Comparison of ENCODE assay signal across 8 mouse cellular contexts in genomic region chr6:128799896-128800270, GRCm38 (mm10). TPM values are rescaled to one million over a fixed set of nuclear protein-coding genes. Genes with fewer than 3 reads are reported as not detected.
A peak's percentile ranks its signal among the peaks of the same experiment; 100 is the strongest.
DNase-seq lines count a peak whose midpoint lies in the region; ATAC-seq and TF ChIP-seq lines count a peak whose summit lies in the region.

No protein-coding gene starts in this region.

- no peaks in the 10 kb centered on the region for H3K27me3 ChIP-seq in kidney, postnatal 0 days (ENCODE audit: insufficient read depth, low read length)
- no peaks in the 10 kb centered on the region for H3K27me3 ChIP-seq in hindbrain, postnatal 0 days (ENCODE audit: insufficient read depth, low read length)

- intact Hi-C loops in gastrocnemius, postnatal 36 days (cut with DNase I) = no loop called here

- DNase-seq in kidney, postnatal 0 days (ENCODE audit: low spot score) = no peak
- DNase-seq in kidney, postnatal 14 days = no peak
- peak; percentile 14 for DNase-seq in hindbrain, postnatal 0 days (ENCODE audit: low spot score)
- peak; percentile 48 for DNase-seq in neural tube, embryonic 10.5 days (ENCODE audit: extremely low spot score, low spot score)
- no peak for DNase-seq in gastrocnemius, postnatal 36 days
- DNase-seq in kidney, adult 9 months = no peak
- DNase-seq in layer of hippocampus, adult 9-11 months = no peak

- no peaks in the 10 kb centered on the region for H3K36me3 ChIP-seq in kidney, postnatal 0 days (ENCODE audit: insufficient read depth, low read length)
- H3K36me3 ChIP-seq in hindbrain, postnatal 0 days (ENCODE audit: insufficient read depth, low read length) = no peaks in the 10 kb centered on the region

- no peak for TF ChIP-seq POLR2A in bone marrow macrophage, adult 2 months (IDR thresholded peaks at IDR 0.05; ENCODE audit: borderline replicate concordance, low read depth, low read length)

- H3K4me1 ChIP-seq in kidney, postnatal 0 days (replicated peaks; ENCODE audit: insufficient read depth, low read length) = no peaks in the 10 kb centered on the region
- peaks cover 16% of the 10 kb centered on the region for H3K4me1 ChIP-seq in bone marrow macrophage, adult 2 months (ENCODE audit: control insufficient read depth, insufficient read depth, low read length)
- 0 out of 2 replicates have a peak, but pooled peaks cover 3% of the 10 kb centered on the region for H3K4me1 ChIP-seq in hindbrain, postnatal 0 days (ENCODE audit: insufficient read depth, low read length)

- 18% methylated on average over 7 of the region's 7 CpGs for WGBS in kidney, postnatal 0 days
- WGBS in hindbrain, postnatal 0 days = 17% methylated on average over 7 of the region's 7 CpGs

- peak overlapping the region; percentile 66 for H3K4me3 ChIP-seq in kidney, postnatal 0 days (replicated peaks; ENCODE audit: low read depth, low read length)
- H3K4me3 ChIP-seq in bone marrow macrophage, adult 2 months (ENCODE audit: insufficient read depth, low read length) = peak overlapping the region; percentile 72
- peak overlapping the region; percentile 60 for H3K4me3 ChIP-seq in hindbrain, postnatal 0 days (ENCODE audit: low read length)

- no peak for ATAC-seq in kidney, postnatal 0 days (replicated peaks; ENCODE audit: low FRiP score, low read depth)
- ATAC-seq in hindbrain, postnatal 0 days = no peak

- peak overlapping the region; percentile 47 for H3K4me2 ChIP-seq in kidney, postnatal 0 days (ENCODE audit: low read length)
- H3K4me2 ChIP-seq in hindbrain, postnatal 0 days (ENCODE audit: low read depth, low read length) = peak overlapping the region; percentile 54

- no peak for TF ChIP-seq CTCF in kidney, postnatal 0 days (IDR thresholded peaks at IDR 0.05; ENCODE audit: low read depth)
- peak; percentile 4; the same call in 1 of the 2 replicates for TF ChIP-seq CTCF in bone marrow macrophage, adult 2 months (IDR thresholded peaks at IDR 0.05; ENCODE audit: low read depth, low read length)
- TF ChIP-seq CTCF in hindbrain, postnatal 0 days (IDR thresholded peaks at IDR 0.05; ENCODE audit: low read depth) = peak; percentile 31; the same call in 1 of the 2 replicates

- H3K9me3 ChIP-seq in kidney, postnatal 0 days (replicated peaks; ENCODE audit: low read length) = no peaks in the 10 kb centered on the region
- no peaks in the 10 kb centered on the region for H3K9me3 ChIP-seq in hindbrain, postnatal 0 days (ENCODE audit: low read length)

- 0 out of 2 replicates have a peak overlapping the region, but pooled peaks have one; percentile 93 for H3K27ac ChIP-seq in kidney, postnatal 0 days
- H3K27ac ChIP-seq in bone marrow macrophage, adult 2 months (ENCODE audit: insufficient read depth, low read depth, low read length) = no peak overlapping the region
- H3K27ac ChIP-seq in hindbrain, postnatal 0 days = peak overlapping the region; percentile 92; the same call in 1 of the 2 replicates

- H3K9ac ChIP-seq in kidney, postnatal 0 days (ENCODE audit: low read depth, low read length) = no peak overlapping the region
- peak overlapping the region; percentile 48 for H3K9ac ChIP-seq in hindbrain, postnatal 0 days (replicated peaks; ENCODE audit: low read length)

RNA-seq across cellular contexts. Expression of gene Klrb1c, which starts 10.9 kb away (rescaled TPM):
- 0.16 and 0.17 TPM in 2 replicates for polyA plus RNA-seq in kidney, postnatal 0 days (2015; fragmentation: Nextera tagmentation; extraction: Ambion mirVana)
- not detected in 2 replicates for polyA plus RNA-seq in bone marrow macrophage, adult 2 months (2012; ENCODE audit: insufficient read depth, insufficient read length, missing spikeins)
- 0.10 TPM in 1 of 2 replicates, not detected in the other for total RNA-seq in hindbrain, postnatal 0 days (2014; rRNA removed)
- 0.13 and 0.14 TPM in 2 replicates for polyA plus RNA-seq in hindbrain, postnatal 0 days (2015; fragmentation: Nextera tagmentation; extraction: Ambion mirVana)
- not detected for total RNA-seq in gastrocnemius, postnatal 36 days (2021)

RNA-seq across cellular contexts. Expression of gene Gm44511, which starts 26.2 kb away (rescaled TPM):
- polyA plus RNA-seq in kidney, postnatal 0 days (2015; fragmentation: Nextera tagmentation; extraction: Ambion mirVana) = not detected in 2 replicates
- polyA plus RNA-seq in bone marrow macrophage, adult 2 months (2012; ENCODE audit: insufficient read depth, insufficient read length, missing spikeins) = not detected in 2 replicates
- total RNA-seq in hindbrain, postnatal 0 days (2014; rRNA removed) = not detected in 2 replicates
- polyA plus RNA-seq in hindbrain, postnatal 0 days (2015; fragmentation: Nextera tagmentation; extraction: Ambion mirVana) = not detected in 2 replicates
- total RNA-seq in gastrocnemius, postnatal 36 days (2021) = not detected

RNA-seq across cellular contexts. Expression of gene Klrb1b, which starts 26.2 kb away (rescaled TPM):
- polyA plus RNA-seq in kidney, postnatal 0 days (2015; fragmentation: Nextera tagmentation; extraction: Ambion mirVana) = not detected in 2 replicates
- not detected in 2 replicates for polyA plus RNA-seq in bone marrow macrophage, adult 2 months (2012; ENCODE audit: insufficient read depth, insufficient read length, missing spikeins)
- not detected in 2 replicates for total RNA-seq in hindbrain, postnatal 0 days (2014; rRNA removed)
- not detected in 2 replicates for polyA plus RNA-seq in hindbrain, postnatal 0 days (2015; fragmentation: Nextera tagmentation; extraction: Ambion mirVana)
- not detected for total RNA-seq in gastrocnemius, postnatal 36 days (2021)

Comparison
In these comparisons a context has a peak if more than half of its experiments do, and no peak if none do; other contexts are left out.
1. DNase-seq: peak in hindbrain, postnatal 0 days (single experiment) and neural tube, embryonic 10.5 days (single experiment); none in kidney, postnatal 0 days (single experiment), kidney, postnatal 14 days (single experiment), gastrocnemius, postnatal 36 days (0 of 2), kidney, adult 9 months (single experiment) and layer of hippocampus, adult 9-11 months (single experiment).
2. Peak in every context shown above with its lines, with median percentiles within 50 percentile points of each other: H3K4me3 ChIP-seq.